Mouse (Mus musculus) layer of hippocampus, adult 8-10 months (tissue): ENCODE data around the gene Cd84. TPM values are rescaled to one million over a fixed set of nuclear protein-coding genes. Genes with fewer than 3 reads are reported as not detected.
"Not testable (repeated sequence)": the region's sequence is repeated elsewhere in the genome, so short reads cannot be mapped to it uniquely, and the experiment has no call there.

Experiments
- DNase-seq, 2 experiments: peaks; one replicate each; pipeline ENCODE4 v3.0.0; 2022; ENCODE audit warnings: low spot score in 2 of 2
- total RNA-seq, 4 experiments: library from RNA; stranded (reverse); gene quantifications; 2 replicates each; pipeline ENCODE4 v1.2.4; 2022

The Cd84 gene
- 10 to 100 TPM in 2 of 4 experiments, 1 to 10 TPM in 2; 1.9 to 22.4 (median 11.1) TPM for total RNA-seq

GRCm38 (mm10) chr1:171839488-171839887 is at the start of gene Cd84:
Cd84 (plus strand) TSS chr1:171839697.
- DNase-seq: no peak

GRCm38 (mm10) chr1:171791491-171791890 is 48.0 kb upstream of the Cd84 start:
- no peak for DNase-seq

GRCm38 (mm10) chr1:171796185-171796584 is 43.3 kb upstream of the Cd84 start:
- DNase-seq: no peak

- no peak for DNase-seq
Measured at GRCm38 (mm10) chr1:171797840-171798239, 41.7 kb upstream of the Cd84 start.

- DNase-seq: no peak
Measured at GRCm38 (mm10) chr1:171799648-171800047, 39.8 kb upstream of the Cd84 start.

GRCm38 (mm10) chr1:171811048-171811447 is 28.4 kb upstream of the Cd84 start:
- DNase-seq: not testable (repeated sequence)

- peak in 1 of 2 experiments; percentile 15 for DNase-seq
Measured at GRCm38 (mm10) chr1:171815545-171816439, 23.7 kb upstream of the Cd84 start.

- no peak for DNase-seq
Measured at GRCm38 (mm10) chr1:171816991-171817390, 22.5 kb upstream of the Cd84 start.

GRCm38 (mm10) chr1:171821331-171821730 is 18.2 kb upstream of the Cd84 start:
- DNase-seq: no peak

- no peak for DNase-seq
Measured at GRCm38 (mm10) chr1:171825462-171825861, 14.0 kb upstream of the Cd84 start.

GRCm38 (mm10) chr1:171826164-171826563 is 13.3 kb upstream of the Cd84 start:
- DNase-seq: no peak

- no peak for DNase-seq
Measured at GRCm38 (mm10) chr1:171827674-171828073, 11.8 kb upstream of the Cd84 start.

- DNase-seq: no peak
Measured at GRCm38 (mm10) chr1:171840450-171841023, 1.0 kb downstream of the Cd84 start.

- no peak for DNase-seq
Measured at GRCm38 (mm10) chr1:171845035-171845754, 5.7 kb downstream of the Cd84 start.

GRCm38 (mm10) chr1:171848201-171848600 is 8.7 kb downstream of the Cd84 start:
- no peak for DNase-seq

- DNase-seq: no peak
Measured at GRCm38 (mm10) chr1:171848757-171849156, 9.3 kb downstream of the Cd84 start.

- no peak for DNase-seq
Measured at GRCm38 (mm10) chr1:171849454-171849853, 10.0 kb downstream of the Cd84 start.

GRCm38 (mm10) chr1:171865467-171865866 is 26.0 kb downstream of the Cd84 start:
- DNase-seq: no peak

GRCm38 (mm10) chr1:171886989-171887388 is 47.5 kb downstream of the Cd84 start:
- no peak for DNase-seq

GRCm38 (mm10) chr1:171895364-171895763 is 55.9 kb downstream of the Cd84 start, which contains the start of gene Gm10521:
Gm10521 (plus strand) TSS chr1:171895664.
- not testable (repeated sequence) for DNase-seq

GRCm38 (mm10) chr1:171904011-171904410 is 64.5 kb downstream of the Cd84 start:
- no peak for DNase-seq
